ENCODE assay signal across 35 mouse cellular contexts in the genomic region with DNA sequence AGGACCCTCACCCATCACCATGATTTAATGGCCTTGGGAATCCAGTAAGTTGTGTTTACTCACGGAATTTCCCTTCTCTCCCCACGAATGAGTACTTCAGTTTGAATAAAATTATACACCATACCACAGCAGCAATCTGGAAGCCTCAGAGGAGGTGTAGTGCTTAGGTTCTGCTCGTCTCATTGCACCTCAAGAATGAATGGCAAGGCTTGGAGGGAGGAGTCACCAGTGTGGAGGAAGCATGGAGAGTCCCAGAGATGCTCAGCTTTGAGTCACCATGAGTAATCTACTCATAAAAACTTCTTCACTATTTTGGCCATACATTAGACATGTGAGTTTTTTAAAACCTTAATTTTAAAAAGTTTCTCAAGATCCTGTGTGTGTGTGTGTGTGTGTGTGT.
"Had no signal": no experiment of that assay in that cellular context is flagged by ENCODE, and none has a peak within 500 bp of the region (broad histone marks: within the 10 kb centered on the region; RNA-seq: fewer than 3 reads in every experiment).

No protein-coding gene starts in this region.

- H3K9ac ChIP-seq: heart, embryonic 12.5 days; heart, embryonic 13.5 days; heart, embryonic 15.5 days; hindbrain, embryonic 12.5 days; hindbrain, embryonic 13.5 days; hindbrain, embryonic 14.5 days; hindbrain, embryonic 15.5 days; intestine, embryonic 15.5 days had no signal

- H3K4me2 ChIP-seq: heart, embryonic 11.5 days; heart, embryonic 12.5 days; heart, embryonic 13.5 days; heart, embryonic 15.5 days; hindbrain, embryonic 12.5 days; hindbrain, embryonic 13.5 days; hindbrain, embryonic 14.5 days; hindbrain, embryonic 15.5 days; intestine, embryonic 15.5 days had no signal

- H3K9me3 ChIP-seq: heart, embryonic 10.5 days; heart, embryonic 12.5 days; heart, embryonic 13.5 days; heart, embryonic 15.5 days; hindbrain, embryonic 10.5 days; hindbrain, embryonic 12.5 days; hindbrain, embryonic 13.5 days; hindbrain, embryonic 15.5 days; intestine, embryonic 15.5 days had no signal

- H3K36me3 ChIP-seq: heart, embryonic 10.5 days; heart, embryonic 12.5 days; heart, embryonic 13.5 days; heart, embryonic 15.5 days; hindbrain, embryonic 10.5 days; hindbrain, embryonic 12.5 days; hindbrain, embryonic 13.5 days; hindbrain, embryonic 15.5 days; intestine, embryonic 15.5 days had no signal

- H3K4me1 ChIP-seq: heart, embryonic 10.5 days; heart, embryonic 12.5 days; heart, embryonic 13.5 days; heart, embryonic 15.5 days; hindbrain, embryonic 12.5 days; hindbrain, embryonic 13.5 days; hindbrain, embryonic 15.5 days; intestine, embryonic 15.5 days had no signal

- H3K27ac ChIP-seq: heart, embryonic 10.5 days; heart, embryonic 13.5 days; heart, embryonic 15.5 days; hindbrain, embryonic 10.5 days; hindbrain, embryonic 12.5 days; hindbrain, embryonic 13.5 days; hindbrain, embryonic 14.5 days; hindbrain, embryonic 15.5 days; hindbrain, postnatal 0 days; intestine, embryonic 15.5 days; kidney, postnatal 0 days; layer of hippocampus, adult 2 months; left cerebral cortex, adult 2 months had no signal

- H3K27me3 ChIP-seq: heart, embryonic 12.5 days; heart, embryonic 13.5 days; heart, embryonic 15.5 days; hindbrain, embryonic 12.5 days; hindbrain, embryonic 13.5 days; hindbrain, embryonic 15.5 days; intestine, embryonic 15.5 days had no signal

- DNase-seq: heart, postnatal 10 days; heart, postnatal 14 days; heart, postnatal 36 days; heart, postnatal 4 days; kidney, adult 11 months; kidney, adult 18-20 months; kidney, adult 2 months; kidney, adult 8-10 months; kidney, adult 9 months; kidney, postnatal 10 days; kidney, postnatal 14 days; kidney, postnatal 25 days; kidney, postnatal 36 days; kidney, postnatal 4 days; layer of hippocampus, adult 9-11 months; layer of hippocampus, postnatal 36 days had no signal

- H3K4me3 ChIP-seq: heart, embryonic 10.5 days; heart, embryonic 12.5 days; heart, embryonic 13.5 days; heart, embryonic 15.5 days; hindbrain, embryonic 10.5 days; hindbrain, embryonic 12.5 days; hindbrain, embryonic 13.5 days; hindbrain, embryonic 15.5 days; intestine, embryonic 15.5 days; layer of hippocampus, adult 2 months; left cerebral cortex, adult 2 months had no signal

- ATAC-seq: hindbrain, embryonic 16.5 days; hindbrain, postnatal 0 days; inflammation-experienced regulatory T-cells, adult 6 months; intestine, embryonic 15.5 days; intestine, embryonic 16.5 days; intestine, postnatal 0 days had no signal
